Mouse (Mus musculus) hindbrain, embryonic 13.5 days (tissue): ENCODE measurements around the gene Zbtb9. TPM values are rescaled to one million over a fixed set of nuclear protein-coding genes. Genes with fewer than 3 reads are reported as not detected.

Source experiments
- ATAC-seq: fragments of 200-750 bp; cut with Nextera tagmentation; 2 replicates; pipeline ENCODE4 v1.8.0; 2017; ENCODE audit warnings: moderate TSS enrichment; ENCODE audit not compliant: low FRiP score
- H3K27ac ChIP-seq: fragments of 300-500 bp; sonication (generic); 2 replicates; pipeline ENCODE4 v1.5.1; 2015; ENCODE audit warnings: inconsistent platforms, mild to moderate bottlenecking, moderate library complexity
- H3K27me3 ChIP-seq: fragments of 300-500 bp; sonication (generic); 2 replicates; pipeline ENCODE4 v1.6.1; 2015; ENCODE audit warnings: mild to moderate bottlenecking, inconsistent platforms
- H3K36me3 ChIP-seq: fragments of 300-500 bp; sonication (generic); 2 replicates; pipeline ENCODE4 v1.6.1; 2015; ENCODE audit warnings: mild to moderate bottlenecking, inconsistent platforms
- H3K4me1 ChIP-seq: fragments of 300-500 bp; sonication (generic); replicated peaks from 2 replicates; pipeline ENCODE4 v1.6.1; 2015; ENCODE audit warnings: inconsistent platforms
- H3K4me2 ChIP-seq: fragments of 300-500 bp; sonication (generic); 2 replicates; pipeline ENCODE4 v1.6.1; 2015; ENCODE audit warnings: inconsistent platforms, mild to moderate bottlenecking, moderate library complexity
- H3K4me3 ChIP-seq: fragments of 300-500 bp; sonication (generic); 2 replicates; pipeline ENCODE4 v1.5.1; 2015; ENCODE audit warnings: mild to moderate bottlenecking, inconsistent platforms
- H3K9ac ChIP-seq: fragments of 300-500 bp; sonication (generic); 2 replicates; pipeline ENCODE4 v1.6.1; 2015; ENCODE audit warnings: mild to moderate bottlenecking, inconsistent platforms
- H3K9me3 ChIP-seq: fragments of 300-500 bp; sonication (generic); 2 replicates; pipeline ENCODE4 v1.6.1; 2016; ENCODE audit warnings: inconsistent platforms
- WGBS: fragments of 180-500 bp; shearing (Covaris S2); methylation state at CpG from one replicate; pipeline ENCODE4 v1.1.7; 2015; 5-methylcytosine and 5-hydroxymethylcytosine counted together
- polyA plus RNA-seq: library from polyadenylated mRNA; unstranded; fragments of >200 nt; fragmentation: Nextera tagmentation; extraction: Ambion mirVana; gene quantifications from 2 replicates; pipeline ENCODE4 v1.2.1, GENCODE M21; 2015

The Zbtb9 gene
- polyA plus RNA-seq, 1 experiment from 2014 or later, result 17.8 TPM

- no peak for ATAC-seq
- Histone ChIP-seq H3K4me1 (peaks cover 37% of the 10 kb centered on the region), H3K9ac (no peak overlapping the region), H3K27me3 (no peaks in the 10 kb centered on the region), H3K9me3 (no peaks in the 10 kb centered on the region), H3K36me3 (no peaks in the 10 kb centered on the region), H3K4me2 (no peak overlapping the region), H3K4me3 (no peak overlapping the region), H3K27ac (no peak overlapping the region; the same call in 1 of the 2 replicates)
- WGBS, result 45% methylated on average over 10 of the region's 13 CpGs
These were observed 68.2 kb downstream of the Zbtb9 start for GRCm38 (mm10) chr17:27041046-27041786.

- ATAC-seq, result no peak
- Histone ChIP-seq H3K9me3 (no peaks in the 10 kb centered on the region), H3K4me3 (no peak overlapping the region), H3K4me2 (no peak overlapping the region), H3K36me3 (no peaks in the 10 kb centered on the region), H3K27ac (no peak overlapping the region), H3K9ac (no peak overlapping the region), H3K4me1 (peaks cover 37% of the 10 kb centered on the region), H3K27me3 (no peaks in the 10 kb centered on the region)
- WGBS, result 85% methylated on average over 2 of the region's 2 CpGs
These were observed 68.8 kb downstream of the Zbtb9 start for GRCm38 (mm10) chr17:27041787-27042055.

- Histone ChIP-seq H3K27me3 (no peaks in the 10 kb centered on the region), H3K9ac (0 out of 2 replicates have a peak overlapping the region, but pooled peaks have one; percentile 24), H3K4me2 (no peak overlapping the region), H3K36me3 (no peaks in the 10 kb centered on the region), H3K9me3 (no peaks in the 10 kb centered on the region), H3K4me3 (no peak overlapping the region), H3K4me1 (peaks cover 37% of the 10 kb centered on the region), H3K27ac (no peak overlapping the region)
- 66% methylated on average over 6 of the region's 6 CpGs for WGBS
- no peak for ATAC-seq
These were observed 69.9 kb downstream of the Zbtb9 start for GRCm38 (mm10) chr17:27042840-27043239.

GRCm38 (mm10) chr17:27045164-27045563 is 72.2 kb downstream of the Zbtb9 start:
- no peak overlapping the region for H3K4me3 ChIP-seq
- no peak for ATAC-seq
- no peaks in the 10 kb centered on the region for H3K9me3 ChIP-seq
- no peaks in the 10 kb centered on the region for H3K36me3 ChIP-seq
- H3K9ac ChIP-seq, result no peak overlapping the region
- H3K4me1 ChIP-seq, result peaks cover 18% of the 10 kb centered on the region
- H3K27me3 ChIP-seq, result no peaks in the 10 kb centered on the region
- WGBS, result 88% methylated on average over 6 of the region's 6 CpGs
- H3K4me2 ChIP-seq, result no peak overlapping the region
- no peak overlapping the region for H3K27ac ChIP-seq

- WGBS, result 82% methylated on average over 14 of the region's 14 CpGs
- no peaks in the 10 kb centered on the region for H3K9me3 ChIP-seq
- H3K4me2 ChIP-seq, result no peak overlapping the region
- H3K9ac ChIP-seq, result no peak overlapping the region
- H3K4me1 ChIP-seq, result peaks cover 4% of the 10 kb centered on the region
- no peaks in the 10 kb centered on the region for H3K27me3 ChIP-seq
- no peak overlapping the region for H3K4me3 ChIP-seq
- H3K27ac ChIP-seq, result no peak overlapping the region
- no peak for ATAC-seq
- H3K36me3 ChIP-seq, result no peaks in the 10 kb centered on the region
These were observed 74.9 kb downstream of the Zbtb9 start for GRCm38 (mm10) chr17:27047762-27048444.

- H3K4me3 ChIP-seq, result no peak overlapping the region
- H3K27me3 ChIP-seq, result peaks cover 4% of the 10 kb centered on the region; the same call in 1 of the 2 replicates
- no peak overlapping the region for H3K9ac ChIP-seq
- no peaks in the 10 kb centered on the region for H3K9me3 ChIP-seq
- H3K36me3 ChIP-seq, result no peaks in the 10 kb centered on the region
- no peak overlapping the region for H3K27ac ChIP-seq
- H3K4me2 ChIP-seq, result no peak overlapping the region
- no peak for ATAC-seq
- 77% methylated on average over 14 of the region's 14 CpGs for WGBS
- no peaks in the 10 kb centered on the region for H3K4me1 ChIP-seq
These were observed 75.7 kb downstream of the Zbtb9 start for GRCm38 (mm10) chr17:27048445-27049239.

- H3K9me3 ChIP-seq, result no peaks in the 10 kb centered on the region
- H3K4me3 ChIP-seq, result no peak overlapping the region
- H3K4me2 ChIP-seq, result no peak overlapping the region
- H3K9ac ChIP-seq, result no peak overlapping the region
- ATAC-seq, result no peak
- no peaks in the 10 kb centered on the region for H3K36me3 ChIP-seq
- peaks cover 23% of the 10 kb centered on the region for H3K27me3 ChIP-seq
- 69% methylated on average over 5 of the region's 5 CpGs for WGBS
- H3K27ac ChIP-seq, result no peak overlapping the region
- no peaks in the 10 kb centered on the region for H3K4me1 ChIP-seq
These were observed 77.9 kb downstream of the Zbtb9 start for GRCm38 (mm10) chr17:27050853-27051252.

GRCm38 (mm10) chr17:27051514-27051913 is 78.5 kb downstream of the Zbtb9 start:
- H3K4me1 ChIP-seq, result 0 out of 2 replicates have a peak, but pooled peaks cover 4% of the 10 kb centered on the region
- no peak for ATAC-seq
- H3K27ac ChIP-seq, result no peak overlapping the region
- H3K4me2 ChIP-seq, result no peak overlapping the region
- no peaks in the 10 kb centered on the region for H3K36me3 ChIP-seq
- WGBS, result 53% methylated on average over 9 of the region's 11 CpGs
- H3K27me3 ChIP-seq, result peaks cover 30% of the 10 kb centered on the region
- no peak overlapping the region for H3K4me3 ChIP-seq
- H3K9ac ChIP-seq, result no peak overlapping the region
- H3K9me3 ChIP-seq, result no peaks in the 10 kb centered on the region

GRCm38 (mm10) chr17:27056170-27056569 is 83.2 kb downstream of the Zbtb9 start:
- H3K4me1 ChIP-seq, result peaks cover 26% of the 10 kb centered on the region
- H3K36me3 ChIP-seq, result no peaks in the 10 kb centered on the region
- WGBS, result 0% methylated on average over 13 of the region's 13 CpGs
- peak overlapping the region; percentile 49 for H3K4me3 ChIP-seq
- peaks cover 74% of the 10 kb centered on the region for H3K27me3 ChIP-seq
- no peaks in the 10 kb centered on the region for H3K9me3 ChIP-seq
- H3K9ac ChIP-seq, result no peak overlapping the region
- no peak for ATAC-seq
- H3K27ac ChIP-seq, result no peak overlapping the region
- peak overlapping the region; percentile 79 for H3K4me2 ChIP-seq

- peak within 1 kb of the TSS; percentile 79 for H3K4me2 ChIP-seq
- peaks cover 74% of the 10 kb centered on the region for H3K27me3 ChIP-seq
- H3K4me3 ChIP-seq, result peak within 1 kb of the TSS; percentile 49
- no peaks in the 10 kb centered on the region for H3K36me3 ChIP-seq
- peak within 1 kb of the TSS; percentile 66 for H3K9ac ChIP-seq
- H3K9me3 ChIP-seq, result no peaks in the 10 kb centered on the region
- WGBS, result under 1% methylated on average over 62 of the region's 66 CpGs
- no peak for ATAC-seq
- peaks cover 26% of the 10 kb centered on the region for H3K4me1 ChIP-seq
- H3K27ac ChIP-seq, result no peak within 1 kb of the TSS
These were observed 84.0 kb downstream of the Zbtb9 start, which contains the start of gene Itpr3 for GRCm38 (mm10) chr17:27056812-27057516. Gene Itpr3 (plus strand): TSS chr17:27057304.

GRCm38 (mm10) chr17:27057517-27058055 is 84.6 kb downstream of the Zbtb9 start:
- no peak for ATAC-seq

More at GRCm38 (mm10) chr17:27057517-27058055, 84.6 kb downstream of the Zbtb9 start:
- H3K4me2 ChIP-seq, result peak overlapping the region; percentile 79
- no peaks in the 10 kb centered on the region for H3K36me3 ChIP-seq
- WGBS, result 2% methylated on average over 24 of the region's 24 CpGs
- peak overlapping the region; percentile 49 for H3K4me3 ChIP-seq
- H3K4me1 ChIP-seq, result peaks cover 26% of the 10 kb centered on the region
- H3K27ac ChIP-seq, result no peak overlapping the region
- no peaks in the 10 kb centered on the region for H3K9me3 ChIP-seq
- peaks cover 74% of the 10 kb centered on the region for H3K27me3 ChIP-seq
- H3K9ac ChIP-seq, result peak overlapping the region; percentile 66
